Mouse (Mus musculus): ENCODE data around the gene Tacc3.

Gene Tacc3

GRCm38 (mm10) chr5:33655251-33655840 lies 2.6 kb upstream of the Tacc3 start:
- DNase-seq (ENCODE audit: low read depth): no peak

GRCm38 (mm10) chr5:33656739-33657138 lies 1.2 kb upstream of the Tacc3 start:
- DNase-seq (ENCODE audit: low read depth): no peak

DNA sequence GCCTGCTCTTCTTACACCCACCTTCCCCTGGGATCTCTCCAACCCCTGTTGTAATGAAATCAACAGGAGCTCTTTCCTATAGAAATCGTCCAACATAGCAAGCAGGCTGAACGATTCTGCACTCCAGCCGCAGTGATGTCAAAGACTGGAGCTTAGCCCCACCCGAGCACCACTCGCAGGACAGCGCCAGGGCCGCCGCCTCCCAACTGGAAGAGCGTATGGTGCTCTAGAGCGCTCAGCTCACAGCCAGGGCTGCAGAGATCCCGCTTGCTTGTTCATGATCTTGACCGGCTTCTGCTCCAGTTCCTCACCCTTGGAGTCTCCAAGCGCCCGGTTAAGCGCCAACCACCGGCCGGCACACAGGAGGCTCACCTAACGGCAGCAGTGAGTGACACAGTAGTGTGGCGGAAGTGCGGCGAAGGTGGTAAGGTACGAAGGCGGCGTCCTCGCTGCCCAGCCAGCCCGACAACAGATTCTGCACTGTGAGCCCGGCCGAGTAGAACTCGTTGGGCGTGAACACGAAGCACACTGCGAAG lies 609 bp upstream of the Tacc3 start:
- DNase-seq (ENCODE audit: low read depth): peak; percentile 73

GRCm38 (mm10) chr5:33658664-33659050 lies 729 bp downstream of the Tacc3 start:
- DNase-seq (ENCODE audit: low read depth): no peak

- peak; percentile 74 for DNase-seq (ENCODE audit: low read depth)
Observed at GRCm38 (mm10) chr5:33668223-33668622, 10.3 kb downstream of the Tacc3 start.

DNA sequence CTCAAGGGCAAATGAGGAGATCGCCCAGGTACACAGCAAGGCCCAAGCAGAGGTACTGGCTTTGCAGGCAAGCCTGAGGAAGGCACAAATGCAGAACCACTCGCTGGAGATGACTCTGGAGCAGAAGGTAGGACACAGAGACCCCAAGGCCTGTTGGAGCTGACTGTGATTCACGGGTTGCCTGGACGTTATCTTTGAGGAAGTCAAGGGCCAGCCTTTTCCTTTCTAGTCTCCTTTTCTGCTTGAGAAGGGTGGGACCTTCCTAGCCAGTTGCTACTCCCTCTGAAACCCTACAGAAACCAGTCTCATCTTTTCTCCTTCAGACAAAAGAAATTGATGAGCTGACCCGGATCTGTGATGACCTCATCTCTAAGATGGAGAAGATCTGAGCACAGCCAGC lies 13.7 kb downstream of the Tacc3 start:
- DNase-seq (ENCODE audit: low read depth): no peak

DNA sequence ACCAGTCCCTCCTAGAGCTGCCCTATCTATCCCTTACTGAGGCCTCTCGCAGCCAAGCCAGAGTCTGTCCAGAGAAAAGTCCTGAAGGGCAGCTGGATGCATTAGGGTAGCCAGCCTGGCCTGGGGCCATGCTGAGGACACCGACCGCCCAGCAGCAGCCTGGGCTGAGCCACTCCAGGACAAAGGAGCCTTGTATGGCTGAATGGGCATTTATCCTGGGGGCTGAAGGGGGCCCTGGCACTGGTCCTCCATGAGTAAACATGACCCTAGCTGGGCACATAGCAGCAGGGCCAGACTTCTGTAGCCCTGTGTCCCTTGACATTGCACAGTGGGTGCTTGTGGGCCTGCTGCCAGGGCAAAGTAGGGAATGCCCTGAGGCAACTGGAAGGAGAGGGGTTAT lies 16.5 kb downstream of the Tacc3 start:
- peak; percentile 24 for DNase-seq (ENCODE audit: low read depth)

- DNase-seq (ENCODE audit: low read depth): peak; percentile 69
Observed at GRCm38 (mm10) chr5:33675964-33676363, 18.0 kb downstream of the Tacc3 start.

DNA sequence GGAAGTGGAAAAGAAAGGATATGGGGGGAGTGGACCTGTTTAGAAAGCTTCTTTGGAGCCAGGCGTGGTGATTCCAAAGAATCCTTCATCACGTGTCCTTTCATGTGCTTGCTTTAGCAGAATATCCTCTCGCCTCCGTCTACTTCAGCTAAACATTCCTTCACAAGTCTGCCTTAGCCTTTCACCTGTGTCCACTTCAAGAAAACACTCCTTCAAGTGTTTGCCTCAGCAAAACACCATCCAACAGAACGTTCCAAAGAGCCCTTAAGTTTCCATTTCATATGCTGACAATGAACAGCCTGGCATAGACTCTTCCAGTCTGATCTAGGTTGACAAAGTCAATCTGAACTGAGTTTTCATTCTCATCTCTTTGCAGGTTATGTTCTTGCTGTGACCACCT lies 20.3 kb downstream of the Tacc3 start:
- no peak for DNase-seq (ENCODE audit: low read depth)

GRCm38 (mm10) chr5:33681044-33681443 lies 23.1 kb downstream of the Tacc3 start:
- DNase-seq (ENCODE audit: low read depth): no peak

DNA sequence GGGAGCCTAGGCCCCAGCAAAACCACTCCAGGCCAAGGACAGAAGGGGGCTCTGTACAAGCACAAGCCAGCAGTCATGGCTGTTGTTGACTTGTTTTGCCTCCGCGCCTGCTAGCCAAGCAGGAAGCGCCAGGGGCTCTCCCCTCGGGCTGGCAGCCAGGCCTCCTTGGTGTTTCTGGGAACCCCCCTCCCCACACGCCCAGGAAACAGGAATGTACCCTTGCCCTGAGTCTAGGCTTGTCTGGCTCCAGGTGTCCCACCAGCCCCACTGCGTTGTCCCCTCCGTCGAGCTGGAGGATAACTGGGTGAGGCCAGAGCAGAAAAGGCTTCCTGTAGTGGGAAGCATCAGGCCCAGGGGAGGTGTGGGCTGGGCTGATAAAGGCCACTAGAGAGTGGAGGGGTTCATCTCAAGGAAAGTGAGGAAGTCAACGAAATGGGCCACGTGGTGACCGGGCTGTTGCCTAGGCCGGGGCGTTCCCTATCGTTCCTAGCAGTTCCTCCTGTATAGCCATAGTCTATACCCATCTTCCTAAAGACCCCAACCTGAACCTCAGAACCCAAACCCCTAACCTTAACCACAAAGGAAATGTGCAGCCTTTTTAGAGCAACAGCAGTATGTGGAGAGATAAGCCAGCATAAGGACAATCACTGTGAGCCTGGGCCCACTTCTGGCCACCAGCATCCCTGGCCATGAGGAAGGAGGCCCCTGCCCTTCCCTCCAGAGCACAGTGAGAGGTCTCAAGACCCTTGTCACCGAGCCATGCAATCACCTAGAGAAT lies 23.9 kb downstream of the Tacc3 start:
- no peak for DNase-seq (ENCODE audit: low read depth)

DNA sequence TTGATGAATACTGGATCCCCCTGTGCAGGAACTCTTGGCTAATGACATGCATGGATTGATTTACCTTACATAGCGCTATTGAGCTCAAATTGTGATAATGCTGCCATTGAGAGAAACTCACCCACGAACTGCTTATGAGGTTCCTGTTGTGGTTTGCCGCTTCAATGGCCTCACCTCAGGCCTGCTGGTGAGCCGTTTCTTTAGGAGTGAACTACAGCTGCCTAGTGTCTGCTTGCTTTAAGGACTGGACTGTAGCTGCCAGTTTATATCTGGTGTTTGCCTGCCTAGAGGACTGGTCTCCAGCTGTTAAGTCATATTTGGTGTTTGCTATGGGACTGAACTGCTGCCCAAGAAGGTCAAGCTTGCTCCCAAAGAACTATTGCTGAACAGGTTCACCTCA lies 25.0 kb downstream of the Tacc3 start:
- DNase-seq (ENCODE audit: low read depth): no peak

GRCm38 (mm10) chr5:33683897-33684652 lies 26.1 kb downstream of the Tacc3 start:
- peak; percentile 56 for DNase-seq (ENCODE audit: low read depth)

GRCm38 (mm10) chr5:33684932-33685331 lies 27.0 kb downstream of the Tacc3 start:
- DNase-seq (ENCODE audit: low read depth): peak; percentile 27

- no peak for DNase-seq (ENCODE audit: low read depth)
Observed at GRCm38 (mm10) chr5:33687142-33687541, 29.2 kb downstream of the Tacc3 start.

DNA sequence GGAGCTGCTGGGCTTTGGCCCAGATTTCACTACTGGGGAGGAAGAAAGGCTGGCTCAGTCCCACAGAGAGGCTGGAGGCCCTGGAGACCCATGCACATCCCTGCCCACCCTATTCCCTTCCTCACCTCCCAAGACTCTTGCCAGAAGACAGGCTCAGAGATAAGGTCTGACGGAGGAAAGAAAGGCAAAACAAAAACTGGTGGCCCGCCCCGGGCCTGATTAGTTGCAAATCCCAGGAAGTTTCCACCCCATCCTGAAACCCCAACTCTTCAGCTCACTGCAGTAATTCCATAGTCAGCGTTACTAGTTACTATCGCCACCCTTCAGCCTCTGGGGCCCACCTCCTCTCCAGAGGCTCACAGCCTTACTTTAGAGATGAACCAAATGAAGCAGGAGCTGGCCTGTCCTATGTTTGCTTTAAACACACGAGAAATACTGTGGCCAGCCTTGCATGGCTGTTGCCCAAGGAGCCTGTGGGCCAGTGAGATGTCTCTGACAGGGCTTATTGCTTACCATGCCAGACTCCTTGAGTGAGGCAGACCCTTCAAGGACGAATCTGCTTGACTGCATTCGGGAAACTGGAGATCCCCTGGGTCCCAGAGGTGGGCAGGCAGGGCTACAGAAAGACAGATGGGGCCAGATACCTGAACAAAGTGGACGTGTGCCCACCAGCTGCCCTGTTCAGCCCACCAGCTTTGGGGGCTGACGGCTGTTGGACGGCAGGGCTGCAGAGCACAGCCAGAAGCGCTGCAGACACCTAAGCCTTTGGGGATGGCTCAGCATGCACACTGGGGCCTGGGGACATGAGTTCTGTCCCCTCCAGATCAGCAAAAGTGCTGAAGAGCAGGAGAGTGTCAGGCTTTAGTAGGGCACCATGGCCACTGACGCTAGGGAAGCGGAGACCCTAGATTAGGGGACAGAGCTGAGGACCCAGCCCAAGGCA lies 30.6 kb downstream of the Tacc3 start:
- DNase-seq (ENCODE audit: low read depth): no peak

DNA sequence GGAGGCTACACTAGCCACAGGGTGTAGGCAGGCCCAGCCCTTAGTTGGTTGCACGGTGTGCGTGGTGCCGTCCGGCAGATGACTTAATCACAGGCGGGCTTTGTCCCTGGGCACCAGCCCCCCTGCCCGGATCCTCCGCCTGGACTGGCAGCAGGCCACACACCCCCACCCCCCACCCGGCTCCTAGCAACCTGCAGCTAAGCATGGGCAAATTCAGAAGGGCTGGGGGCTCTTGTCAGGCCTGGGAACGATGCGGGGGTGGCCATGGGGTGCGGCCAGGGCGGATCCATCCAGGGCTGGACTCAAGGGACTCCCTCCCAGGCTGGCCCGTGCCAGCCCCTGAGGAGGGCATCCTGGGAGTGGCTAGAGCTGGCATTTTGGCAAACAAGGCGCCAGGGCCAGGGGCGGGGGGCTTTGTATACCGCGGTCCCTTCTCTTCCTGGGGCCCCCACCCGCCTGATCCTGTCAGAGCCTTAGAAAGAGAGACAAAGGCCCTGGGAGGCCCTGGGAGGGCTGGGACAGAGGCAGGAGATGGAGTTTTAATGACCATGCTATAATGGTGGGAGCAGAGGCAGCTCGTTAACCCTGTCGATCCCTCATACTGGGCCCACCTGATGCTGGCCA lies 31.4 kb downstream of the Tacc3 start:
- no peak for DNase-seq (ENCODE audit: low read depth)

- no peak for DNase-seq (ENCODE audit: low read depth)
Observed at GRCm38 (mm10) chr5:33689852-33690645, 32.1 kb downstream of the Tacc3 start.

GRCm38 (mm10) chr5:33692393-33692792 lies 34.5 kb downstream of the Tacc3 start:
- DNase-seq (ENCODE audit: low read depth): no peak

GRCm38 (mm10) chr5:33694461-33694847 lies 36.5 kb downstream of the Tacc3 start:
- DNase-seq (ENCODE audit: low read depth): no peak

Measured in NIH3T3 (cell line).